Mouse (Mus musculus) testis, adult 2 months (tissue): ENCODE measurements around the gene Ptbp1.

ENCODE experiments used
- CTCF ChIP-seq: fragments of 200-500 bp; IDR thresholded peaks from 2 replicates; pipeline ENCODE4 v1.5.1; 2012; ENCODE audit warnings: low read depth, mild to moderate bottlenecking, inconsistent platforms, low read length, moderate library complexity; ENCODE audit not compliant: control insufficient read depth, insufficient read depth, insufficient replicate concordance
- POLR2A ChIP-seq: fragments of 200-500 bp; IDR thresholded peaks from 2 replicates; pipeline ENCODE4 v1.6.1; 2012; ENCODE audit warnings: low read depth, mild to moderate bottlenecking, inconsistent platforms, low read length, moderate library complexity; ENCODE audit not compliant: control insufficient read depth

DNA sequence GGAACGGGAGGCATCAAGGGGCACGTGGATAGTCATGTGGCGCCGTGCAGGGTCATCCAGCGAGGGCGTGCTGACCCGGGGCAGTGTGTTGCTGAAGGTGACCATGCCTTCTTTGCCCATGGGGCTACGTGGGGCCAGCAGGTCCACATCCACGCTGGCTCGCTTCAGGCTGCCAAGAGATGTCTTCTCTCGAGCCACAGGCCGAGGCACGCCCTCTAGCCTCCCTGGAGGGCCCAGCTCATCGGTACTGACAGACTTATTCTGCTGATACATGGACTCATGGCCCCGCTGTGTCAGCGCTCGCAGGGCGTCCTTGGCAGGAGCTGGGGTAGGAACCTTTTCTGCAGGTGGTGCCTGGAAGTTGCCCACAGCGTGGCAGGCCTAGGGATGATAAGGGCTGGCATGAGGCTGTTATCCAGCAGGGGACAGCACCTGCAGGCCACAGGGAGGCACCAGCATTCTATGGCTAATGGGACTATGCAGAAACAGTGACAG is 11.6 kb downstream of the Ptbp1 start:
- TF ChIP-seq POLR2A, result no peak
- TF ChIP-seq CTCF, result 0 out of 2 replicates have a peak, but pooled peaks have one; percentile 3
